Mouse (Mus musculus): ENCODE measurements around the gene Olfr1141.

The Olfr1141 gene

DNA sequence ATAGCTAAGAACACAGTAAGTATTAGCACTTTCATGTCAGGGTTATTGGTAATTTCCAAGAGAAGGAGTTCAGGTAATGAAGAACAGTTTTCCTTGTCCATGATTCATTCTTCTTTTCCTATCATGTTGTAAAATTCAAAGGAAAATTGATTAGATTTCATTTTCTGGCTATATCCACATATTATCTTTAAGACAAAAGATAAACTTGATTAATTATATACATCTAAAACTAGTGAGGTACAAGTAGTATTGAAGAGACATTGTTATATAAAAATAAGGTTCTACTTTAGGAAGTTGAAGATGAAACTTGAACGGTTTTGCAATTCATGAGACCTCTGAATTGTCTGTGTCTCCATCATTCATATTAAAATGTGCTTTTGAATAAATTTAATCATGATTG is at the start of gene Olfr1141:
Gene Olfr1141 (minus strand): TSS at position 101 of the 400 bp plus-strand sequence.
- no peak for ATAC-seq (ENCODE audit: low TSS enrichment)

DNA sequence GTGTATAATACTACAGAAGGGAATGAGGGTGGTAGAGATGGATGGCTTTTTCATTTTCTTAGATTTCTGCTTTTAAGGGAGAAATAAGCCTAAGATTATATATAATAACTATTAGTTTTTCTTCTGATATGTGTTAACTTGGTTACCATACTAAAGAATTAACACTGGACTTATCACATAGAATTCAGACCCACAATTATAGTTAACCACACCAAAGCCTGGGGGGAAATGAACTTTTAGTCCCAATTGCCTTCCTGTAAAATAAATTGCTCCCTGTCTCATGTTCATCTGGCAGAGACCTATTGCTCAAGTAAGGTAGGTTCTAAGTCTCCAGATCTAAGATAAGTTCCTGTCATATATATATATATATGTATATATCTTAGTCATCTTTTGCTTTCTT is 46.5 kb upstream of the Olfr1141 start, which contains the start of gene Olfr1143:
Gene Olfr1143 (plus strand): TSS at position 301 of the 400 bp plus-strand sequence.
- no peak for ATAC-seq (ENCODE audit: low TSS enrichment)

GRCm38 (mm10) chr2:87779183-87779582 is 25.4 kb upstream of the Olfr1141 start, which contains the start of gene Olfr152:
Gene Olfr152, plus strand, starts transcription at chr2:87779483.
- ATAC-seq (ENCODE audit: low TSS enrichment) = no peak

DNA sequence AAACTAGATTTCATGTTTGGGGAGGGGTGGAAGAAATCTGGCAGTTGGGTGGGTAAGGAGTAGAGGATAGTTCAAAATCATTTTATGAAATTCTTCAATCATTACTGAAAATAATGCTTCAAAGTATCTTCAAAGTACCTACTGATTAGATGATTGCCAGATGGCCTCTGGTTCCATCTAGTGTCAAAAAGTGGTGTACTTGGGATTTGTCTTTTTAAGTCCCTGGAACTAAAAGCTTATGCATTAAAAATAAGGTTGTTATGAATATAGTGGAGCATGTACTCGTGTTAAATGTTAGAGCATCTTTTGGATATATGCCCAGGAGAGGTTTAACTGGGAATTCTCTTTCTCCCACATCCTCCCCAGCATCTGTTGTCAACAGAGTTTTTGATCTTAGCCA is 22.4 kb upstream of the Olfr1141 start:
- peak; percentile 57 for ATAC-seq (ENCODE audit: low TSS enrichment)

DNA sequence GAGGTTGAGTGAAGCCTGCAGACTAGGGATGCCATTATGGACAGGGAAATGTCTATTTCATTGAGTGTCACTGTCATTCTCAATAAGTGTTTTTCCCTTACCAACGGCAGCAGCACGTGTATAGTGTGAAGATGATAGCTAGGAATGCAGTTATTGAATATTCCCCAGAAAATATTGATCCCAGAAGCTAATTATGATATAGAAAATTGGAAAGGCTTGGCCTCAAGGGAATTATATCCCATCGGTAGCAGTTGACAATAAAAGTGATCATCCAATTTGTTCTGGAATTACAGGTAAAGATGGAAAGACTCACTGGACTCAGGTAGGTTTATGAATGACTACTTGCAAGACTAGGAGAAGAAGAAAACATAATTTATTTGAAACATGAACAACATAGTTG is 10.3 kb downstream of the Olfr1141 start, which contains the start of gene Olfr1140:
Gene Olfr1140 (plus strand): TSS at position 301 of the 400 bp plus-strand sequence.
- no peak for ATAC-seq (ENCODE audit: low TSS enrichment)

DNA sequence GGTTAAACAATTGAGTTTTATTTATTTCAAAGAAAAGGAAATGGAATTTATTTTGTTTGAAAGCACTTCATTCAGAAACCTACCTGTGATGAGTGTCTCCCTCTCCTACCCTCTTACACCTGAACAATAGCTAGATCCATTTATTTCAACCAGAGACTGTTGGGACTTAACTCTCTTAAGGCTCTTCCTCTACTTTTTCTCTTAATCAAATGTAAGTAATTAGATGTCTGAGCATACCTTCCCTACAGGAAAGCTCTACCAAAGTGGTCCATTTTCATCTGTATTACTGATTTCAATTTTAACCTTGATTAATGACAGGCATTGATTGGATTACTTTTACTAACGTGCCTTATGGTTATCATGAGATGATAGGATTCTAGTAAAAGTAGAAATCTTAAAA is 13.9 kb downstream of the Olfr1141 start, which contains the start of gene Olfr1138:
Gene Olfr1138 (minus strand): TSS at position 101 of the 400 bp plus-strand sequence.
- ATAC-seq (ENCODE audit: low TSS enrichment) = no peak

GRCm38 (mm10) chr2:87713079-87713478 is 40.7 kb downstream of the Olfr1141 start, which contains the start of gene Olfr1137:
Gene Olfr1137, minus strand, starts transcription at chr2:87713179.
- no peak for ATAC-seq (ENCODE audit: low TSS enrichment)

Data from frontal cortex, adult (tissue).